Mouse (Mus musculus) ES-Bruce4 (cell line): Measurements from ENCODE around the gene Nicn1. TPM values are rescaled to one million over a fixed set of nuclear protein-coding genes. Genes with fewer than 3 reads are reported as not detected.

Source experiments
- H3K27ac ChIP-seq: 2 replicates; pipeline ENCODE4 v1.5.1; 2012; ENCODE audit warnings: low read length, inconsistent platforms; ENCODE audit not compliant: insufficient read depth
- H3K27me3 ChIP-seq: 2 replicates; pipeline ENCODE4 v1.6.1; 2012; ENCODE audit warnings: mild to moderate bottlenecking, low read length, inconsistent platforms; ENCODE audit not compliant: control insufficient read depth, poor library complexity, insufficient read depth, severe bottlenecking
- H3K36me3 ChIP-seq: 2 replicates; pipeline ENCODE4 v1.6.1; 2012; ENCODE audit warnings: inconsistent platforms, mild to moderate bottlenecking, low read length, moderate library complexity; ENCODE audit not compliant: control insufficient read depth, poor library complexity, insufficient read depth, severe bottlenecking
- H3K4me1 ChIP-seq: one replicate; pipeline ENCODE4 v1.8.1; 2011; ENCODE audit warnings: low read length; ENCODE audit not compliant: control insufficient read depth, insufficient read depth
- H3K4me3 ChIP-seq: 2 replicates; pipeline ENCODE4 v1.5.1; 2011; ENCODE audit warnings: low read depth, mild to moderate bottlenecking, low read length
- H3K9ac ChIP-seq: 2 replicates; pipeline ENCODE4 v1.6.1; 2012; ENCODE audit warnings: low read depth, mild to moderate bottlenecking, inconsistent platforms; ENCODE audit not compliant: poor library complexity, severe bottlenecking
- H3K9me3 ChIP-seq: replicated peaks from 2 replicates; pipeline ENCODE4 v1.6.1; 2012; ENCODE audit warnings: mild to moderate bottlenecking, low read length, inconsistent platforms; ENCODE audit not compliant: control insufficient read depth, poor library complexity, insufficient read depth, severe bottlenecking
- CTCF ChIP-seq: IDR thresholded peaks from one replicate; pipeline ENCODE4 v1.8.1; 2011; ENCODE audit warnings: low read depth, low read length
- EP300 ChIP-seq: IDR thresholded peaks from 2 replicates; pipeline ENCODE4 v1.6.1; 2011; ENCODE audit warnings: low read depth, low read length; ENCODE audit not compliant: insufficient read depth
- POLR2A ChIP-seq: IDR thresholded peaks from one replicate; pipeline ENCODE4 v1.8.1; 2011; ENCODE audit warnings: low read length; ENCODE audit not compliant: insufficient read depth
- polyA plus RNA-seq: library from polyadenylated mRNA; stranded (reverse); fragments of >200 nt; gene quantifications from 2 replicates; pipeline ENCODE4 v1.2.4, GENCODE M21; 2011; ENCODE audit warnings: low read depth; ENCODE audit not compliant: missing spikeins, insufficient read depth, insufficient read length

Gene Nicn1
- polyA plus RNA-seq, 1 experiment = 18.3 TPM

GRCm38 (mm10) chr9:108289347-108289746 lies 882 bp upstream of the Nicn1 start:
- Histone ChIP-seq H3K4me3 (no peak overlapping the region), H3K27ac (no peak overlapping the region), H3K36me3 (no peaks in the 10 kb centered on the region), H3K9ac (peak overlapping the region; percentile 64; the same call in 1 of the 2 replicates), H3K9me3 (no peaks in the 10 kb centered on the region), H3K4me1 (no peaks in the 10 kb centered on the region), H3K27me3 (no peaks in the 10 kb centered on the region)
- TF ChIP-seq POLR2A (no peak), EP300 (no peak), CTCF (no peak)

- Histone ChIP-seq H3K4me3 (peak overlapping the region; percentile 29), H3K9ac (no peak overlapping the region), H3K27me3 (no peaks in the 10 kb centered on the region), H3K27ac (no peak overlapping the region), H3K9me3 (no peaks in the 10 kb centered on the region), H3K36me3 (no peaks in the 10 kb centered on the region), H3K4me1 (peaks cover 2% of the 10 kb centered on the region)
- TF ChIP-seq EP300 (no peak), CTCF (no peak), POLR2A (no peak)
Measured at GRCm38 (mm10) chr9:108290773-108291172, 544 bp downstream of the Nicn1 start.

GRCm38 (mm10) chr9:108296453-108297355 lies 6.5 kb downstream of the Nicn1 start, which contains the start of gene Amt:
Gene Amt (plus strand): TSS chr9:108296853.
- peak within 1 kb of the TSS; percentile 89 for H3K27ac ChIP-seq
- H3K9ac ChIP-seq = peak within 1 kb of the TSS; percentile 4
- H3K36me3 ChIP-seq = peaks cover 17% of the 10 kb centered on the region
- H3K9me3 ChIP-seq = no peaks in the 10 kb centered on the region
- peaks cover 2% of the 10 kb centered on the region for H3K4me1 ChIP-seq
- H3K27me3 ChIP-seq = no peaks in the 10 kb centered on the region
- peak; percentile 27 for TF ChIP-seq POLR2A
- TF ChIP-seq EP300 = 0 out of 2 replicates have a peak, but pooled peaks have one; percentile 65
- TF ChIP-seq CTCF = no peak
- peak within 1 kb of the TSS; percentile 70 for H3K4me3 ChIP-seq

GRCm38 (mm10) chr9:108301853-108302252 lies 11.6 kb downstream of the Nicn1 start:
- H3K27ac ChIP-seq = no peak overlapping the region
- no peak overlapping the region for H3K4me3 ChIP-seq
- no peaks in the 10 kb centered on the region for H3K9me3 ChIP-seq
- H3K27me3 ChIP-seq = no peaks in the 10 kb centered on the region
- TF ChIP-seq POLR2A (no peak), CTCF (no peak), EP300 (no peak)
- peaks cover 17% of the 10 kb centered on the region for H3K36me3 ChIP-seq
- H3K4me1 ChIP-seq = no peaks in the 10 kb centered on the region
- no peak overlapping the region for H3K9ac ChIP-seq

GRCm38 (mm10) chr9:108304716-108305115 lies 14.5 kb downstream of the Nicn1 start:
- Histone ChIP-seq H3K9me3 (no peaks in the 10 kb centered on the region), H3K4me1 (no peaks in the 10 kb centered on the region), H3K9ac (peak overlapping the region; percentile 64; the same call in 1 of the 2 replicates), H3K4me3 (no peak overlapping the region), H3K27me3 (no peaks in the 10 kb centered on the region), H3K36me3 (peaks cover 10% of the 10 kb centered on the region), H3K27ac (no peak overlapping the region)
- TF ChIP-seq CTCF = no peak
- TF ChIP-seq POLR2A = no peak
- no peak for TF ChIP-seq EP300

GRCm38 (mm10) chr9:108305170-108305569 lies 14.9 kb downstream of the Nicn1 start:
- Histone ChIP-seq H3K4me3 (peak overlapping the region; percentile 97), H3K27ac (peak overlapping the region; percentile 33; the same call in 1 of the 2 replicates), H3K4me1 (no peaks in the 10 kb centered on the region), H3K9me3 (no peaks in the 10 kb centered on the region), H3K27me3 (no peaks in the 10 kb centered on the region), H3K36me3 (peaks cover 9% of the 10 kb centered on the region), H3K9ac (peak overlapping the region; percentile 64)
- TF ChIP-seq POLR2A (no peak), CTCF (no peak), EP300 (no peak)
